Mouse (Mus musculus): ENCODE measurements around the gene Kif9. TPM values are rescaled to one million over a fixed set of nuclear protein-coding genes. Genes with fewer than 3 reads are reported as not detected.
A peak's percentile ranks its signal among the peaks of the same experiment; 100 is the strongest.

Kif9 gene
- polyA plus RNA-seq, 1 experiment: 3.6 TPM

DNA sequence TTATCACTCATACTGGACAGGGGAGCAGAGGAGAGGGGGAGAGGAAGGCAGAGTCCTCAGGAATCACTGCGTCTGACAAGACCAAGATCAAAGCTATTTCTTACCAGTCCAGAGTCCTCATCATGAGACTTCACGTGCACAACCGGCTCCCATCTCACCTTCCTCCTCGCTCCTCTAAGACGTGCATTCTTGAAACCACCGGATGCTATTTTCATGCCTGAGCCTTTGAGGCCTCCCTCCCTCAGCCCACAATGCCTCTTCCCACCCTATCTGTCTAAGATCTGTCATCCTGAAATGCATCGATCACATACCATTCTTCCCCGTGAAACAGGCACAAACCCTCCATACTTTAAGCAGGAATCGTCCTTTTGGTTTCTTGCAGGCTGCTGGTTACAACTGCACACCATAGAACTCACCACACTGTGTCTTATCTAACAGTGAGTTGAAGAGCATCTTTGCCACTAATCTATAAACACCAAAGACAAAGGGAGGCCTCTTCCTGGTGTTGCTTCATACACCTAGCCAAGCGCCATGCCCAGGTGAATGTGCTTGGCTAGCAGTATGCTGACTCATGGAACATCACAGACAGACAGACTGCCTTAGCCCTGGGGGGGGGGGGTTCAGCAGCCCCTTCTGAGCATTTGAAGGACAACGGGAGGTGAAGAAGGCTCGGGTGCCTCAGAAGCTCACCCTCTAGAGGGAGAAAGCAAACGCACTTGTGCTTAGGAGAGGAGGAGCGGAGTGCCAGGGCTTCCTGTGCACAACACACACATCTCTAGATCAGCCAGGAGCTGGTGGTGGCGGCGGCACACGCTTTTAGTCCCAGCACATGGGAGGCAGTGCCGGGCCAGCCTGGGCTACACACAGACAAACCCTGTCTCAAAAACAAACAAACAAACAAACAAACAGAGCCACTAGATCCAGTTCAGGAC lies 15.6 kb upstream of the Kif9 start:
- no peak for DNase-seq (ENCODE audit: low read depth)
- TF ChIP-seq CTCF (IDR thresholded peaks at IDR 0.05; ENCODE audit: borderline replicate concordance, extremely low read depth, insufficient read depth, insufficient read length) (no peak), POLR2A (IDR thresholded peaks at IDR 0.05; ENCODE audit: borderline replicate concordance, extremely low read depth, insufficient read depth, insufficient read length, poor library complexity, severe bottlenecking) (no peak)

DNA sequence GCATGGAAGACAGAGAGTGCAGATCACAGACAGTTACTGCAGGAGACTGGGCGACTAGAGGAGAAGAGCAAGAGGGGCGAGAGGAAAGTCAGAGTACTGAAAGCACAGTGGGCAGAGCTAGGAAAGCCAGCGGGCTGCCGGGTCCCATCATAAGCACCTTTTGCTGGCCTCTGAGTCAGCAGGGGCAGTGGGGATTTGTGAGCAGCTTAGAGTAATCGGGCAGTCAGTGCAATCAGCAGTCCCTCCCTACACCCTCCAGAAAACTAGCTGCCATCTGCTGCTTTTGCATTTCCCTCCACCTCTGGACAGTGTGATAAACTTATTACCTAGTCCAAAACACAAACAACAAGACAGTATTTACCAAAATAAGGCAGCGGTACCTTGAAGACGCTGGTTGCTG lies 14.4 kb upstream of the Kif9 start:
- no peak for DNase-seq (ENCODE audit: low read depth)
- no peak for TF ChIP-seq POLR2A (IDR thresholded peaks at IDR 0.05; ENCODE audit: borderline replicate concordance, extremely low read depth, insufficient read depth, insufficient read length, poor library complexity, severe bottlenecking)

DNA sequence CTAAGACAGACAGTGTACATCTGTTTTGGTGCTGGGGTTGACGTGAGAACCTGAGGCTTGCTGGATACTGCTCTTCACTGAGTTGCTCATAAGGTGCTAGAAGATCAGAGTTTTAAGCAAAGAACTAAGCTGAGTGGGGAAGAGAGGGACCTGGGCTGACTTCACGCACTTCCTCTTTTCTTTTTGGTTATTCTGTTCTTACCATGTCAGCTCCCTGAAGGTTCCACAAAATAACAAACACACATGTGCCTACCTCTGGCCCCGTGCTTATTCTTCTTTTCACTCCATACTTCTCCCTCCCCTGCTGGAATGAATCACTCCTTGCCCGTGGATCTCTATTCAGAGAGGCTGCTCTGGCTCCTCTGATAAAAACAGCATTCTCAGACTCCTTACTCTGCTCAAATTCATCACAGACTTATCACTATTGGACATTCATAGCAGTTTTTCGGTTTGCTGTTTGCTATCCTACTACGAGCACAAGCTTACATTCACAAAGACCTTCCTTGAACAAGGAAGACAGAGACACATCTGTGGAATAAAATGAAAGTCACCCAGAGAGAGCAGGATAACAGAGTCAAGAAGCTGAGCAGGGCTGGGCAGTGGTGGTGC lies 12.7 kb upstream of the Kif9 start:
- no peak for TF ChIP-seq POLR2A (IDR thresholded peaks at IDR 0.05; ENCODE audit: borderline replicate concordance, extremely low read depth, insufficient read depth, insufficient read length, poor library complexity, severe bottlenecking)
- TF ChIP-seq CTCF (IDR thresholded peaks at IDR 0.05; ENCODE audit: borderline replicate concordance, extremely low read depth, insufficient read depth, insufficient read length): no peak
- DNase-seq (ENCODE audit: low read depth): no peak

DNA sequence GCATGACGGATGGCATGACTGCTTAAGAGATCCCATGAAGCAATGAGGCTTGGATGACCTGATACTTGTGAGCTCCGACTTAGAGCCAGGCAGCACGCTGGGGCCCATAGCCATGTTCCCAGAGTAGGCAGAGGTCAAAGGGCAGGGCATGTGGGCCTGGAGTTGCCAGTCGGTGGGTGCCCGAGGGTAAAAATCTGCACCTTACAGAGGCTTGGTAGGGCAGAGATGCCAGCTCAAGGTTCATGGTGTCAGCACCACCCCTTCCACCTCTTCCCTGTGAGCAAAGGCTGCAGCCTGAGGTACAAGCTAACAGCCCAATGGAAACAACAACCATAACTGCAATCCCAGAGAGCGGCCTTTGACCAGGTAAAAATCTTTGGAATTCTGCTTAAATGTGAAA lies 11.4 kb upstream of the Kif9 start:
- TF ChIP-seq POLR2A (IDR thresholded peaks at IDR 0.05; ENCODE audit: borderline replicate concordance, extremely low read depth, insufficient read depth, insufficient read length, poor library complexity, severe bottlenecking): no peak
- no peak for TF ChIP-seq CTCF (IDR thresholded peaks at IDR 0.05; ENCODE audit: borderline replicate concordance, extremely low read depth, insufficient read depth, insufficient read length)
- DNase-seq (ENCODE audit: low read depth): no peak

DNA sequence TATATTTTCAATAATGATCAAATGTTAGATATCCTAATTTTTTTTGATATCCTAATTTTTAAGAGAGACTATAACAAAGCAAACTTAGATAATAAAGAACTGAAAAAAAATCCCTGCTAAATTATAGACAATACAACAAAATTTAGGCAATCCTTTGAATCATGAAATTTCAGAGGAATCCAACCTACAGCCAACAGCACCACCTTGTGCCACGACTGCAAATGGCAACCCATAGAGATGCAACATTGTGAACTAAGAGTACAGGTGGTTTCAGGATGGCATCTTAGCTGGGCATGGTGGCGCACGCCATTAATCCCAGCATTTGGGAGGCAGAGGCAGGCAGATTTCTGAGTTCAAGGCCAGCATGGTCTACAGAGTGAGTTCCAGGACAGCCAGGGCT lies 10.6 kb upstream of the Kif9 start:
- no peak for DNase-seq (ENCODE audit: low read depth)

DNA sequence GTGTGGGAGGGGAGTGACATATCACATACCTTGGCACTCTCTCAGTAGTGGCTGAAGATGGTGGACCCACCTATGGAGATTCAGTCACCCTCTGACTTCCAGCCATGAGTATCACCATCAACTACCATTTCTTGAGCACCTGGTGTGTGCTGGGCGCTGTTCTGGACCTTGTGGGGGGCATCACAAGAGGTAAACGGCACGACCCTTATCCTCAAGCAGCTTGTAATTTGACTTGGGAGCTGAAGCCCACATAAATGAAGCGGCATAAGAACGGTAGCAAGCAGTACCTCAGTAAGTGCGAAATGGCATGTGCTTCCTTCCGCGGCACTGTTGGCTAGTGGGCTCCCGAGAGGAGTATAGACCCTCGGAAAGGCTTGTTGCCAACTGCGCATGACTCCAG lies 1.2 kb downstream of the Kif9 start:
- TF ChIP-seq POLR2A (IDR thresholded peaks at IDR 0.05; ENCODE audit: borderline replicate concordance, extremely low read depth, insufficient read depth, insufficient read length, poor library complexity, severe bottlenecking) (no peak), CTCF (IDR thresholded peaks at IDR 0.05; ENCODE audit: borderline replicate concordance, extremely low read depth, insufficient read depth, insufficient read length) (no peak)
- DNase-seq (ENCODE audit: low read depth): no peak

More for the DNA sequence above, 10.6 kb upstream of the Kif9 start:
- TF ChIP-seq POLR2A (IDR thresholded peaks at IDR 0.05; ENCODE audit: borderline replicate concordance, extremely low read depth, insufficient read depth, insufficient read length, poor library complexity, severe bottlenecking) (no peak), CTCF (IDR thresholded peaks at IDR 0.05; ENCODE audit: borderline replicate concordance, extremely low read depth, insufficient read depth, insufficient read length) (peak; percentile 35; the same call in 1 of the 2 replicates)

DNA sequence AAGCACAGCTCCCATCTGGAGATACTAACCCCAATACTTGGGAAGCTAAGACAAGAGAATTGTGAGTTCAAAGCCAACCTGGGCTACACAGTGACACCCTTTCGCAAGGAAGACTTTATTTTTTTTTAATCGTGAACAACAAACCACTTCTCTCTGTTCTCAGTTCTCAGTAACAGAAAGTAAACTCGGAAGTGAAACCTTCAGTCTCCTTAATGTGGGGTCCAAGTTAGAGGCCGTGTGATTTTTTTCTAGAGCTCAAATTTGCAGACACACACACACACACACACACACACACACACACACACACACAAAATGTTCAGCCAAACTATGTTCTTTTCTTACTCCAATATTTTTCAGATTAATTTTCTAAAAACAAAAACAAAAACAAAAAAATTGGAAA lies 1.9 kb downstream of the Kif9 start:
- no peak for DNase-seq (ENCODE audit: low read depth)
- no peak for TF ChIP-seq CTCF (IDR thresholded peaks at IDR 0.05; ENCODE audit: borderline replicate concordance, extremely low read depth, insufficient read depth, insufficient read length)
- no peak for TF ChIP-seq POLR2A (IDR thresholded peaks at IDR 0.05; ENCODE audit: borderline replicate concordance, extremely low read depth, insufficient read depth, insufficient read length, poor library complexity, severe bottlenecking)

DNA sequence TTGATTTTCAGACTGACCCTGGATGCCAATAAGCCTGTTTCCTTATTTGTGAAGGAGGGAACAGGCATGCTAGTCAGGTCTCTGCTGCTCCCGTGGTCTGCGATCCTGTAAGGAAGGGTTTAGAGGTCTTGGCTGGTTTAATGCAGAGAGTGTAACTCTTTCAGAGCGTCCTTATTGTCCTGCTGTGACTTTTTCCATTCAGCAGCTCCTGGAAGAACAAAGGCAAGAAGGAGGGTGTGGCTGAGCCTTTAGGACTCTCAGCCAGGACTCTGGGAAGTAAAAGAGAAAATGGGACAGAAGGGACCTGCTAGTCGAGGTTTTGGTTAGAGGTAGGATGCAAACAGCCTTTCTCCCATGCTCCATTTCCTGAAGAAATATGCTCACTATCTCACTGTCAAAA lies 12.1 kb downstream of the Kif9 start:
- TF ChIP-seq POLR2A (IDR thresholded peaks at IDR 0.05; ENCODE audit: borderline replicate concordance, extremely low read depth, insufficient read depth, insufficient read length, poor library complexity, severe bottlenecking) (no peak), CTCF (IDR thresholded peaks at IDR 0.05; ENCODE audit: borderline replicate concordance, extremely low read depth, insufficient read depth, insufficient read length) (no peak)
- no peak for DNase-seq (ENCODE audit: low read depth)

DNA sequence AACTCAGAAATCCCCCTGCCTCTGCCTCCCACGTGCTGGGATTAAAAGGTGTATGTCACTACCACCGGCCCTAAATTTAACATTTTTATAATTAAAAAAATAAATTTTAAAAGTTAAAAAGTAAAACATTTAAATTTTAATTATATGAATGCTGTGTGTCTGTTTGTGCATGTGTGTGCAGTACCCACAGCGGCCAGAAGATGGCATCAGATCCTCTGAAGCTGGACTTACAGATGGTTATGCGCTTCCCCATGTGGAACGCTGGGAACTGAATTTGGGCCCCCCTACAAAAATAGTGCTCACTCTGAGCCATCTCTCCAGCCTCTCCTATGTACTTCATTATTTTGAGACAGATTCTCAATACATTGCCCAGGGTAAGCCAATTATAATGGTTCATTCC lies 14.2 kb downstream of the Kif9 start:
- DNase-seq (ENCODE audit: low read depth): no peak
- TF ChIP-seq CTCF (IDR thresholded peaks at IDR 0.05; ENCODE audit: borderline replicate concordance, extremely low read depth, insufficient read depth, insufficient read length): peak; percentile 39; the same call in 1 of the 2 replicates
- TF ChIP-seq POLR2A (IDR thresholded peaks at IDR 0.05; ENCODE audit: borderline replicate concordance, extremely low read depth, insufficient read depth, insufficient read length, poor library complexity, severe bottlenecking): no peak

DNA sequence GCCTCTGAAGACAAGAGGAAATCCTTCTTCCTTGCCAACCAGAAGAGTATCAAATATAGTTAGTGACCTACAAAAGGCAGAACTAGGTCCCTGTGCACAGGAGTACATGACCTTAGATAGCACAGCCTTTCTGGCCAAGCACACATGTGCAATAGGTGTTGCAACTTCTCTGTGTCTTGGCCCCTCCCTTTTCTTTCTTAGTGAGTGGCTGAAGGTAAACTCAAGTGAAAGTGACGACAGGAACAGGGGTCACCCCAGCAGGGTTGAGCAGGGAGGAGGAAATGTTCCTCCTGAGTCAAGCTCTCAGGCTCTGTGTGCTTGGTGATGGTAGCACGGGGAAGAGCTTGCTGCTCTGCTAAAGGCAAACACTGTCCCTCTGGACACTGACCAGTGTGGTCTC lies 49.0 kb downstream of the Kif9 start:
- no peak for DNase-seq (ENCODE audit: low read depth)
- TF ChIP-seq CTCF (IDR thresholded peaks at IDR 0.05; ENCODE audit: borderline replicate concordance, extremely low read depth, insufficient read depth, insufficient read length) (no peak), POLR2A (IDR thresholded peaks at IDR 0.05; ENCODE audit: borderline replicate concordance, extremely low read depth, insufficient read depth, insufficient read length, poor library complexity, severe bottlenecking) (no peak)

DNA sequence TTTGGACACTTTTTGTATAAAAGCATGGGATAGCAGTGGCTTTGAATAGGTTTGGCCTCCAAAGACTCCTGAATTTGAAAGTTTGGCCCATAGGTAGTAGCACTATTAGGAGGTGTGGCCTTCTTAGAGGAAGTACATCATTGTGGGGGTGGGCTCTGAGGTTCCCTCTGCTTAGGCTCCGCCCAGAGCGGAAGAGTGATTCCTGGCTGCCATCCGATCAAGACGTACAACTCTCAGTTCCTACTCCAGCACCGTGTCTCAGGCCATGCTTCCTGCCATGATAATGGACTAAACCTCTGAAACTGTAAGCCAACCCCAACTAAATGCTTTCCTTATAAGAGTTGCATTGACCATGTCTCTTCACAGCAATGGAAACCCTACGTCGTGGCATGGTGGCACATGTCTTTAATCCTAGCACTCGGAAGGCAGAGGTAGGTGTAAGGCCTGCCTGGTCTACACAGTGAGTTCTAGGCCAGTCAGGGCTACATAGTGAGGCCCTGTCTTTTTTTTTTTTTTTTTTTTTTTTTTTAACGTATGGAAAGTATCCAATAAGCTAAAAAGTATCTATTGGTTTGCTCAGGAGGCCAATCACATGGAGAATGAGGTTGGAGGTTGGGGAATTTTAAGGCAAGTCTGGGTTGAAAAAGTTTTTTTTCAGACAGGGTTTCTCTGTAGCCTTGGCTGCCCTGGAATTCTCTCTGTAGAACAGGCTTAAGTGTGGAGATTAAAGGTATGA lies 52.4 kb downstream of the Kif9 start:
- TF ChIP-seq POLR2A (IDR thresholded peaks at IDR 0.05; ENCODE audit: borderline replicate concordance, extremely low read depth, insufficient read depth, insufficient read length, poor library complexity, severe bottlenecking): no peak
- TF ChIP-seq CTCF (IDR thresholded peaks at IDR 0.05; ENCODE audit: borderline replicate concordance, extremely low read depth, insufficient read depth, insufficient read length): no peak
- no peak for DNase-seq (ENCODE audit: low read depth)
